ENCODE assay signal across 19 mouse cellular contexts in genomic region chr9:113488651-113489050, GRCm38 (mm10).
A peak's percentile ranks its signal among the peaks of the same experiment; 100 is the strongest.
DNase-seq lines count a peak whose midpoint lies in the region; ATAC-seq and TF ChIP-seq lines count a peak whose summit lies in the region.
"Had no signal": no experiment of that assay in that cellular context is flagged by ENCODE, and none has a peak within 500 bp of the region (broad histone marks: within the 10 kb centered on the region; RNA-seq: fewer than 3 reads in every experiment).

No protein-coding gene starts in this region.

- H3K4me3 ChIP-seq in layer of hippocampus, adult 2 months, result no peak overlapping the region
- H3K4me3 ChIP-seq in cortical plate, adult 2 months (ENCODE audit: insufficient read depth, low read length), result no peak overlapping the region
- no peak overlapping the region for H3K4me3 ChIP-seq in left cerebral cortex, adult 2 months
- H3K4me3 ChIP-seq: heart, embryonic 15.5 days; kidney, embryonic 15.5 days; limb, embryonic 15.5 days had no signal

- TF ChIP-seq CTCF in layer of hippocampus, adult 2 months (conservative IDR thresholded peaks at IDR 0.05), result no peak
- no peak for TF ChIP-seq CTCF in cortical plate, adult 2 months (IDR thresholded peaks at IDR 0.05; ENCODE audit: extremely low read depth, insufficient read depth, low read length)
- TF ChIP-seq CTCF in left cerebral cortex, adult 2 months (IDR thresholded peaks at IDR 0.05), result no peak

- no peak for ATAC-seq in granulocyte monocyte progenitor cell, adult 5-6 weeks (replicated peaks; ENCODE audit: poor library complexity, severe bottlenecking)
- ATAC-seq: forebrain, embryonic 14.5 days; hindbrain, postnatal 0 days; intestine, postnatal 0 days; lung, postnatal 0 days had no signal

- intact Hi-C loops in left cerebral cortex, adult 2 months (cut with DNase I), result loop anchor here (1.0 to 5.0 kb wide), 5 partner anchors 17 to 241 kb away; no protein-coding TSS in a partner anchor

- TF ChIP-seq POLR2A in cortical plate, adult 2 months (IDR thresholded peaks at IDR 0.05; ENCODE audit: extremely low read depth, insufficient read depth, low read length), result no peak

- peak; percentile 28 to 37 for DNase-seq in layer of hippocampus, adult 2 months (ENCODE audit: low spot score in 2 of 2)
- DNase-seq in layer of hippocampus, postnatal 25 days (ENCODE audit: extremely low spot score in 1 of 2, low spot score in 1 of 2), result no peak
- DNase-seq in left cerebral cortex, adult 2 months (ENCODE audit: extremely low spot score in 1 of 2, low spot score in 2 of 2), result peak; percentile 55 to 74
- peak; percentile 83 to 92 for DNase-seq in right cerebral cortex, postnatal 10 days (ENCODE audit: low spot score in 2 of 2)
- DNase-seq in cerebellum, postnatal 36 days, result no peak
- DNase-seq in thymus, adult 18-20 months, result no peak
- DNase-seq: adrenal gland, postnatal 36 days; cerebellum, adult 8-10 months; gastrocnemius, postnatal 10 days; thymus, adult 2 months had no signal

- peaks cover 6% of the 10 kb centered on the region for H3K4me1 ChIP-seq in cortical plate, adult 2 months (ENCODE audit: control insufficient read depth, insufficient read depth, low read length)
- H3K4me1 ChIP-seq: heart, embryonic 15.5 days; kidney, embryonic 15.5 days; limb, embryonic 15.5 days had no signal

- no peak overlapping the region for H3K27ac ChIP-seq in layer of hippocampus, adult 2 months
- H3K27ac ChIP-seq in cortical plate, adult 2 months (ENCODE audit: insufficient read depth, low read length), result peak overlapping the region; percentile 94
- peak overlapping the region; percentile 90 for H3K27ac ChIP-seq in left cerebral cortex, adult 2 months
- H3K27ac ChIP-seq: heart, embryonic 15.5 days; hindbrain, postnatal 0 days; kidney, embryonic 15.5 days; limb, embryonic 15.5 days had no signal

Comparison
In these comparisons a context has a peak if more than half of its experiments do, and no peak if none do; other contexts are left out.
1. DNase-seq: peak in layer of hippocampus, adult 2 months (2 of 2), left cerebral cortex, adult 2 months (2 of 2) and right cerebral cortex, postnatal 10 days (2 of 2); none in layer of hippocampus, postnatal 25 days (0 of 2), cerebellum, postnatal 36 days (0 of 2) and thymus, adult 18-20 months (0 of 2).